Mouse (Mus musculus): ENCODE data around the gene C7. TPM values are rescaled to one million over a fixed set of nuclear protein-coding genes. Genes with fewer than 3 reads are reported as not detected.

C7 gene
- not detected for polyA plus RNA-seq (2017; shearing (Covaris generic))

DNA sequence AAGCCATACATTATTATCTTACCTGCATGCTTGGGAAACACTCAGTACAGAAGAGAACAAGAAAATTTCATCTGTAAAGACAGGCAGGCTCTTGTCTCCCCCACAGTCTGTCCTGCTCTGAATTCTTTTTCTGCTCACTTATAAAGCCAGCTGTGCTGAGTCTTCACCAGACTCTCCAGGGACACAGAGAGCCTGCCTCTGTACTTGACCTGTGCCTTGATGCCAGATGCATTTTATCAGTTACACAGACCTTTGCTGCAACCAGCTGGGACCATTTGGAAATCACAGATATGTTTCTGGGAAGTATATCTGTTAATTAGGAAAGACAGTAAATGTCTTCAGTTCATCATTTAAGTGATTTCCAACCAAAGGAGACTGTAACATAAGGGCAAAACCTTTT, at the start of gene C7:
Gene C7, minus strand, starts transcription at position 106 of the 400 bp plus-strand sequence.

DNA sequence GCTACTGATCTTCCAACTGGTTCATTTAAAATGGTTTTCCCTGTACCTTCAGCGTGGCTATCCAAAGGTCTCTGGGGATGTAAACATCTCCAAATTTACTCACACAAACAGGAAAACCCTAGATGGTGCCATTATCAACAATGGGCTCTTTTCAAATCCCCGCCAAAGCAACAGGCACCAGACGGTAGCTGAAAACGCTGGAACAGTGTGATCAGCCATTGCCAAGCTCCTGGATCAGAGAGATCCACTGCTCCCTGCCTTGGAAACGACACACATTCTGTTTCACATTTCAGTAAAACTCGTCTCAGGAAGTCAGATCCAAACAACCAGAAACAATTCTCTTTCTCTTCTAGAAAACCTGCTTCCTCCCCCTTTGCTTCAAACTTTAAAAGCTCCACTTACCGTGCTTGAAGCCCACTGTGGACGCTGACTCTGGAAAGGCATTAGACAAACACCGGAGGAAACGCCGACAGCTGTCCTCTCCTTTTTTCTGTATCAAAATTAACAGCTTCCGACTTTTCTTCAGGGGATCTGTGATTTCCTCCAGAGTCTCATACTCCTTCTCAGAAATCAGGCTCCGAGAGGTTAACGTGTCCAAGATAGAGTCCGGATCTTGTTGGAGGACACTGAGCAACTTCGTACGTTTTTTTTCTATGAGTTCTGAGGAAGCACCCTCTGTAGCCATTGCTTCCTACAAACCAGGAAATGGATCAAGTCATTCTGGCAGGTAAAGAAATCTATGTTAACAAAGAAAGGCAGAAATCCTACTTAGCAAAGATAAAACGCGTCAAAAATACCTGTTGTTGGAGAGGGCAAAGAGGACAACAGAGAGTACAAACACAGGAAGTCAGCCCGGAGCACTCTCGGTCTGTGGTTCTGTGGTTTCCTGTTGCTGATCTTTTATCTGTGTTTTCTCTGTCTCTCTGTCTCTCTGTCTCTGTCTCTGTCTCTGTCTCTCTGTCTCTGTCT, 44.4 kb upstream of the C7 start, which contains the start of gene Card6:
Gene Card6, minus strand, starts transcription at position 854 of the 969 bp plus-strand sequence.

Other genes starting within 250 kb of the C7 start
- gene Mroh2b, start 165.0 kb downstream of the C7 start, polyA plus RNA-seq (2017; shearing (Covaris generic)): not detected
- 70.2 TPM for gene Card6, start 44.8 kb upstream of the C7 start, polyA plus RNA-seq (2017; shearing (Covaris generic))
- gene Rpl37, start 52.9 kb upstream of the C7 start, polyA plus RNA-seq (2017; shearing (Covaris generic)): 1,212 TPM
- gene Prkaa1, start 80.1 kb upstream of the C7 start, polyA plus RNA-seq (2017; shearing (Covaris generic)): 37.5 TPM
- 58.5 TPM for gene Ttc33, start 121.8 kb upstream of the C7 start, polyA plus RNA-seq (2017; shearing (Covaris generic))
- 20.6 TPM for gene Ptger4, start 180.4 kb upstream of the C7 start, polyA plus RNA-seq (2017; shearing (Covaris generic))

Data from activated CD4-positive, CD25-positive, alpha-beta regulatory T cell, adult 9 weeks (primary cell).